Mouse (Mus musculus) forebrain, embryonic 11.5 days (tissue): Measurements from ENCODE around the gene Top2b. TPM values are rescaled to one million over a fixed set of nuclear protein-coding genes. Genes with fewer than 3 reads are reported as not detected.

ENCODE experiments used
- ATAC-seq: fragments of 200-750 bp; cut with Nextera tagmentation; replicated peaks from 2 replicates; pipeline ENCODE4 v1.8.0; 2017; ENCODE audit warnings: moderate TSS enrichment; ENCODE audit not compliant: low FRiP score
- DNase-seq: peaks from one replicate; pipeline ENCODE4 v3.0.0-alpha.2; 2017; ENCODE audit warnings: low spot score
- H3K27ac ChIP-seq: fragments of 300-500 bp; sonication (generic); 2 replicates; pipeline ENCODE4 v1.5.1; 2014; ENCODE audit warnings: low read depth, low read length
- H3K27me3 ChIP-seq: fragments of 300-500 bp; sonication (generic); 2 replicates; pipeline ENCODE4 v1.6.1; 2014; ENCODE audit warnings: mild to moderate bottlenecking, low read length, mixed read lengths; ENCODE audit not compliant: control insufficient read depth, insufficient read depth
- H3K36me3 ChIP-seq: fragments of 300-500 bp; sonication (generic); 2 replicates; pipeline ENCODE4 v1.6.1; 2014; ENCODE audit warnings: mild to moderate bottlenecking, low read length, moderate library complexity, mixed read lengths; ENCODE audit not compliant: control insufficient read depth, insufficient read depth
- H3K4me1 ChIP-seq: fragments of 300-500 bp; sonication (generic); replicated peaks from 2 replicates; pipeline ENCODE4 v1.6.1; 2014; ENCODE audit warnings: low read length, mixed read lengths; ENCODE audit not compliant: control insufficient read depth, insufficient read depth
- H3K4me2 ChIP-seq: fragments of 300-500 bp; sonication (generic); 2 replicates; pipeline ENCODE4 v1.6.1; 2014; ENCODE audit warnings: low read depth, mild to moderate bottlenecking, low read length, moderate library complexity, mixed read lengths; ENCODE audit not compliant: severe bottlenecking
- H3K4me3 ChIP-seq: fragments of 300-500 bp; sonication (generic); 2 replicates; pipeline ENCODE4 v1.5.1; 2014; ENCODE audit warnings: low read depth, low read length
- H3K9ac ChIP-seq: fragments of 300-500 bp; sonication (generic); 2 replicates; pipeline ENCODE4 v1.6.1; 2014; ENCODE audit warnings: low read length
- H3K9me3 ChIP-seq: fragments of 300-500 bp; sonication (generic); 2 replicates; pipeline ENCODE4 v1.6.1; 2016; ENCODE audit warnings: low read length, mixed read lengths; ENCODE audit not compliant: control insufficient read depth
- WGBS: fragments of 180-500 bp; shearing (Covaris S2); extraction: QIAGEN DNeasy Blood & Tissue Kit; methylation state at CpG from one replicate; pipeline ENCODE4 v1.1.7; 2014; 5-methylcytosine and 5-hydroxymethylcytosine counted together
- polyA plus RNA-seq: library from polyadenylated mRNA; unstranded; fragments of >200 nt; fragmentation: Nextera tagmentation; extraction: Ambion mirVana; gene quantifications from 2 replicates; pipeline ENCODE4 v1.2.1, GENCODE M21; 2014

Top2b gene
- polyA plus RNA-seq = 147 and 174 TPM in 2 replicates

DNA sequence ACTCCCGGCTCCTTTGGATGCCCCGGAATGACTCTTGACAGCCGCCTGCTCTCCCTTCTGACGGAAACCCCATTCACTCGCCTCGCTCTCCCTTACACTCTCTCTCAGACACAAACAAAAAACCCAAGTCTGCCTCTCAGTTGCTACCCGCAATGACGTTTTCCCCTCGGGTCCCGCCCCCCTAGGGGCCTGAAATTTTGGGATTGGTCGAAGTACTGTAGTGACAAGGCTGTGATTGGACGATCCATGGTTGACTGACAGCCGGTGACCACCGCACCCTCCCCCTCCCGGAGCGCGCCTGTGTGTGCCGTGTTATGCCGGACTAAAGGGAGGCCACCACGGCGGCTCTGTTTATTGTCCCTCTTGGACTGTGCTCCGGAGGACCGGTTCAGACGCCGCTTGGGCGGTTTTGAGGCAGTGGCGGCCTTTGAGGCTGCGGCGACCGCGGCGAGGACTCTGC is at the start of gene Top2b:
TSS of gene Top2b (plus strand) at position 302 of the 460 bp plus-strand sequence.
- peak within 1 kb of the TSS; percentile 98 for H3K9ac ChIP-seq
- under 1% methylated on average over 31 of the region's 32 CpGs for WGBS

DNA sequence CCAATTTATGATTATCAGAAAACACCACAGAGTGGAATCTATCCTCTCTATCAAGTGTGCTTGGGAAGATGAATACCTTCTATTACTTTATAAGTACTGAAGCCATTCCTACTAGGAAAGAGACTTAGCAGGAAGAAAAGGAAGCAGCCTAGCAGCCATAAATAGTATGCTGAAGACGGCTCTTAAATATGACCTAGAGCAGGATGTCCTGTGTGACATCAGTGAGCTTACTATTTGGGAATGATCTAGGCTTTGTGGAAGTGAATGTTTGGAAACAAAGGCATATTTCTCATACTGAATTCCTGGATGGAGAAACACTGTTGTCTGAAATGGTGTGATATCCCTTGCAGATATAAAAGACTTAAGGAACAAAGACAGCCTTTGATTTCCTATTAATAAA is 48.3 kb upstream of the Top2b start:
- Histone ChIP-seq H3K36me3 (no peaks in the 10 kb centered on the region), H3K27me3 (no peaks in the 10 kb centered on the region), H3K9ac (no peak overlapping the region), H3K27ac (no peak overlapping the region), H3K4me3 (no peak overlapping the region), H3K9me3 (no peaks in the 10 kb centered on the region), H3K4me1 (no peaks in the 10 kb centered on the region), H3K4me2 (no peak overlapping the region)
- DNase-seq (no peak), ATAC-seq (no peak)
- WGBS = 94% methylated on average over 1 of the region's 1 CpGs

More for the DNA sequence above, at the start of gene Top2b:
- peak within 1 kb of the TSS; percentile 90 for H3K4me3 ChIP-seq
- H3K4me2 ChIP-seq = peak within 1 kb of the TSS; percentile 80
- DNase-seq = peak; percentile 98
- H3K27me3 ChIP-seq = no peaks in the 10 kb centered on the region
- peak within 1 kb of the TSS; percentile 97 for H3K27ac ChIP-seq
- H3K36me3 ChIP-seq = no peaks in the 10 kb centered on the region; the same call in 1 of the 2 replicates
- ATAC-seq = peak; percentile 99
- H3K9me3 ChIP-seq = no peaks in the 10 kb centered on the region
- peaks cover 2% of the 10 kb centered on the region; the same call in 1 of the 2 replicates for H3K4me1 ChIP-seq

DNA sequence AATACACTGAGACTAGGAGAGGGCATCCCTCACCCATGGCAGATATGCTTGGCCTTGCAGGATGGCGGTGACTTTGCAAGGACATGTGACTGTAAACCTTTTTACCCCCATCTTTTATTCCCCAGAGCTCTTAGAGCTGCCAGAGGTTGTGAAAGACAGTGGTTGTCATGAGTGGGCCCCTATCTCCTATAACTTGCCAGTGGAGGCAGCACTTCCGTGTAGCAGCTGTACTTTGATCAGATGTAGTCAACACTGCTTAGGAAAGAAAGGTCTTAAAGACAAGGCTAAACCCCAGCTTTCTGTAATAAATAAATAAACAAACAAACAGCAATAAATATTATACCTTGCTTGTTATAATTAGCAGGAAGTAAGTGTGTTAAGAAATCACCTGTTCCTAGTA is 45.2 kb upstream of the Top2b start:
- no peak overlapping the region for H3K4me2 ChIP-seq
- DNase-seq = no peak
- 81% methylated on average over 2 of the region's 2 CpGs for WGBS
- H3K4me1 ChIP-seq = no peaks in the 10 kb centered on the region
- ATAC-seq = no peak
- no peak overlapping the region for H3K4me3 ChIP-seq
- no peaks in the 10 kb centered on the region for H3K9me3 ChIP-seq
- no peak overlapping the region for H3K9ac ChIP-seq
- no peaks in the 10 kb centered on the region for H3K27me3 ChIP-seq
- no peak overlapping the region for H3K27ac ChIP-seq
- H3K36me3 ChIP-seq = no peaks in the 10 kb centered on the region

DNA sequence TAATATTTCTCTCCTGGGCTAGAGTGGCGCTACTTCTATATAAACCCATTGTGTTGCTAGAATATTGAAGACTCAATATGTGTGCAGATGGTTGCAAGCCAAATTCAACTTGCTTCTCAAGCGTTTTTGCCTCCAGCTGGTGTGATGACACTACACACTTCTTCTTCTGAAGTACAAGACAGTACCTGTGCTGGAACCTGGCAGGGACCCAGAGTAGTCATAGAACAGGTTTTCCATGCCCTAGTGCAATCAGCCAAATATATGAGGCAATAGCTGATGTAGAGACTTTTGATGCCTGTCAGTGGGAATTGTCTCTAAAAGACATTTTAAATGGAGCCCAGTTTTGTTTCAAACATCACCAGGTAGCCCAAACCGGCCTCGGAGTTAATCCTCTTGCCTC is 40.6 kb upstream of the Top2b start:
- H3K4me1 ChIP-seq = no peaks in the 10 kb centered on the region; the same call in 1 of the 2 replicates
- H3K4me2 ChIP-seq = no peak overlapping the region
- no peaks in the 10 kb centered on the region for H3K27me3 ChIP-seq
- no peak overlapping the region for H3K4me3 ChIP-seq
- H3K9me3 ChIP-seq = no peaks in the 10 kb centered on the region
- H3K27ac ChIP-seq = no peak overlapping the region
- DNase-seq (no peak), ATAC-seq (no peak)
- H3K9ac ChIP-seq = no peak overlapping the region
- H3K36me3 ChIP-seq = no peaks in the 10 kb centered on the region
- WGBS = 79% methylated on average over 4 of the region's 4 CpGs

DNA sequence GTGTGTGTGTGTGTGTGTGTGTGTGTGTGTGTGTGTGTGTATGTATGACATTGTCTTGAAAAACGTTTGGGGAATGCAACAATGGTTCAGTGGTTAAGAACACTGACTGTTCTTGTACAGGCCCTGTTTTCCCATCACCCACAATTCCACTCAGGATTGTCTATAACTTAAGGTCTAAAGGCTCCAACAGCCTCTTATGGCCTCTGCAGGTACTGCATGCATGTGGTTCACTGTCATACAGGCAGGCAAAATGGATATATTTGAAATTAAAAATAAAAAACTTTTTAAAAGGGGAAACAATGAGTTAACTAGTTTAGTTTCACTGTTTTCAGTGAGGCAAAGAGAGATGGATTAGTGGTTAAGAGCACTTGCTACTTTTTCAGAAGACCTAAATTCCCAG is 39.8 kb upstream of the Top2b start:
- no peak for ATAC-seq
- Histone ChIP-seq H3K4me1 (no peaks in the 10 kb centered on the region; the same call in 1 of the 2 replicates), H3K27ac (no peak overlapping the region)

DNA sequence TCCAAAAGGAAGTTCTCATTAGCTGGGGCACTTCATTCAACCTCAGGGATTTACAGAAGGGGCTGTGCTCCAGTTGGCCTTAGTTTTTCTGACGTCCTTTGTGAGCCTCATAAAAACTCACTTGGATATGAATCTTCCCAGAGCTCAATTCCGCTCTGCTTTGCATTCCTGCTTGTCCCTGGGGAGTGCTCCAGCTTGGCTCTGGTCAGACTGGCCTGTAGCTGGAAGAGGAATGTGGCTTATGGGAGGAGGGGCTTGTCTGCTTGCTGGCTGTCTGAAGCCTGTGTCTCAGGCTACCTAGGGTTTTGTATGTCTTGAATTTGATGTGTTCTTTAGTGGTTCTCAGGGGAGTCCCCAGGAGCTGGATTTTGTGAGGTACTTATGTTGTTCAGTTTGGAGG is 36.4 kb upstream of the Top2b start:
- WGBS = 11% methylated on average over 2 of the region's 2 CpGs

More for the DNA sequence above, 39.8 kb upstream of the Top2b start:
- Histone ChIP-seq H3K9ac (no peak overlapping the region), H3K36me3 (no peaks in the 10 kb centered on the region), H3K4me3 (no peak overlapping the region), H3K4me2 (no peak overlapping the region), H3K9me3 (no peaks in the 10 kb centered on the region), H3K27me3 (no peaks in the 10 kb centered on the region)
- DNase-seq = no peak
- WGBS = 39% methylated on average over 1 of the region's 1 CpGs

DNA sequence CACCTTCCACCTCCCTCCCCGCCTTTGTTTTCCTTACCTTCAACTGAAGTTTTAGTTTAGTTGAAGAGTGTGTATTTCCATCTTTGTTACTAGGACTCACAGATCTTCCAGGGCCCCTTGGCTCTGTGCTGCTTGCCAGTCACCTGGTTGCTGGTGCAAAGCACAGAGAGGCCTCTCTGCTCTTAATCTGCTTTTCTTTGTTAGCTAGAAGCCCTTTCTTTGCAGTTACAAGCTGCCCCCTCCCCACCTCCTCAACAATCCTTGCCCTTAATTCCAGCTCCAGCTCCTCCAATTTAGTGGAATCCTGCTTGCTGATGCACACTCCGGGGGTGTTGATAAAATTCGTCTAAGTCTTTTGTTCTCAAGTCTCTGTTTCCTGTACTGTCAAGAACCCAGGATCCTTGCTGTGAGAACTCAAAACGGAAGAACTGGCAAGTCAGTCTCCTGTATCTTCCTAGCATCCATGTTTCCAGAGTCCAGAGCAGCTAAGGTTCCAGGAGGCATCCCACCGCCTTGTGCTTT is 36.0 kb upstream of the Top2b start:
- no peaks in the 10 kb centered on the region for H3K36me3 ChIP-seq
- H3K27me3 ChIP-seq = no peaks in the 10 kb centered on the region
- peak overlapping the region; percentile 14; the same call in 1 of the 2 replicates for H3K9ac ChIP-seq
- DNase-seq (no peak), ATAC-seq (peak; percentile 61; the same call in 1 of the 2 replicates)
- no peaks in the 10 kb centered on the region; the same call in 1 of the 2 replicates for H3K4me1 ChIP-seq
- H3K4me3 ChIP-seq = no peak overlapping the region
- peak overlapping the region; percentile 14; the same call in 1 of the 2 replicates for H3K27ac ChIP-seq
- 12% methylated on average over 5 of the region's 5 CpGs for WGBS
- H3K9me3 ChIP-seq = no peaks in the 10 kb centered on the region
- H3K4me2 ChIP-seq = no peak overlapping the region

More for the DNA sequence above, 36.4 kb upstream of the Top2b start:
- Histone ChIP-seq H3K9me3 (no peaks in the 10 kb centered on the region), H3K4me1 (no peaks in the 10 kb centered on the region; the same call in 1 of the 2 replicates), H3K9ac (0 out of 2 replicates have a peak overlapping the region, but pooled peaks have one; percentile 14), H3K27ac (no peak overlapping the region; the same call in 1 of the 2 replicates), H3K36me3 (no peaks in the 10 kb centered on the region), H3K4me3 (no peak overlapping the region), H3K4me2 (no peak overlapping the region), H3K27me3 (no peaks in the 10 kb centered on the region)
- DNase-seq (peak; percentile 59), ATAC-seq (peak; percentile 55; the same call in 1 of the 2 replicates)

DNA sequence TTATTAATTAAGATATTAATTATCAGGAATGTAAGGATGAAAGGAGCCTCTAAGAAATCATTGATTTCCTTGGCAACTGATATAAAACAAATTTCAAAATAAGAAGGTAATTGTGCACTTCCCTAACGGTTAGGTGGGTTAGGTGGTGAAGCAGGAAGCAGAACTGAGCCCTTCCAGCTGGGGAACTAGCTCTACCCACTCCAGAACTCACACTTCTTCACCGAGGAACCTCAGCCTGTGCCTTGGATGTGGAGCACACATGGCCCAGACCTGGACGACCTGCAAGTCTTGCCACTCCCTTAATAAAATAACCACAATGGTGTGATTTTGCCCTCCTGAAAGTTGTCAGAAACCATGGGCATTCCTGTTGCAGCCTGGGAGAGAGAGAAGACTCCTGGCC is 35.2 kb upstream of the Top2b start:
- no peaks in the 10 kb centered on the region for H3K27me3 ChIP-seq
- H3K4me1 ChIP-seq = no peaks in the 10 kb centered on the region; the same call in 1 of the 2 replicates
- H3K4me2 ChIP-seq = no peak overlapping the region
- no peaks in the 10 kb centered on the region for H3K9me3 ChIP-seq
- H3K27ac ChIP-seq = no peak overlapping the region
- H3K9ac ChIP-seq = no peak overlapping the region
- H3K36me3 ChIP-seq = no peaks in the 10 kb centered on the region
- ATAC-seq = no peak
- H3K4me3 ChIP-seq = no peak overlapping the region
- WGBS = 72% methylated on average over 3 of the region's 3 CpGs
- no peak for DNase-seq

DNA sequence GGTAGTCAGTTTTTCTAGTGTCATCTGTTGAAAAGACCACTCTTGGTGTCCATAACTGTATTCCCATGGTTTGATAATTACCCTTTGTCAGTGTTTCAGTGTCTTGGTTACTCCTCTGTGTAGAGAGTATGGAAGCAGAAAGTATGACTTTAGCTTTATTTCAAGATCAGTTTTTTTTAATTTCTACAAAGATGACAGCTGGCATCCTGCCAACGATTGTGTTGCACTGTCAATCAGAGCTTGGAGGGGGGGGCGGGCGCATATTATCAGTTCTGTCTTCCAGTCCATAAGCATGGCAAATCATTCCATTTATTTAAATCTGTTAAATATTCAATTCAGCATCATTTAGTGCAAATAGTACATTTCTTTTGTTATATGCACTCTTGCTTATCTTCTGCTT is 30.7 kb upstream of the Top2b start:
- Histone ChIP-seq H3K27me3 (no peaks in the 10 kb centered on the region), H3K9me3 (no peaks in the 10 kb centered on the region), H3K4me3 (no peak overlapping the region), H3K4me2 (no peak overlapping the region), H3K9ac (no peak overlapping the region), H3K4me1 (no peaks in the 10 kb centered on the region; the same call in 1 of the 2 replicates), H3K36me3 (no peaks in the 10 kb centered on the region), H3K27ac (no peak overlapping the region)
- DNase-seq = no peak
- no peak for ATAC-seq
- 90% methylated on average over 3 of the region's 3 CpGs for WGBS
